Mouse (Mus musculus) left cerebral cortex, adult 9 months (tissue): ENCODE measurements around the gene Ankrd12.
"Not testable (repeated sequence)": the region's sequence is repeated elsewhere in the genome, so short reads cannot be mapped to it uniquely, and the experiment has no call there.

Experiments used
- DNase-seq, 2 experiments: peaks; one replicate each; pipeline ENCODE4 v3.0.0; 2022; ENCODE audit warnings: low spot score in 2 of 2

Ankrd12 gene

DNA sequence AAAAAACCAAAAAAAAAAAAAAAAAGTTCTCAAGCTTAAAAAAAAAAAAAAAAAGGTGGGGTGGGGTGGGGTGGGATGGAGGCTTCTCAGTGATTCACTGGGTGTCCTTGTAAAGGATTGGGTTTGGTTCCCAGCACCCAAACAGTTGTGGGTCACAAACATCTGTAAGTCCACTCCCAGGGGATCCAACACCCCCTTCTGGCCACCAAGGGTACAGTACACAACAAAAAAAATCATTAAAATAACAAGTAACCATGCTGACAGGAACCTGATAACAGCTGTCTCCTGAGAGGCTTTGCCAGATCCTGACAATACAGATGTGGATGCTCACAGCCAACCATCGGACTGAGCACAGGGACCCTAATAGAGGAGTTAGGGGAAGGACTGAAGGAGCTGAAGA is 7.6 kb upstream of the Ankrd12 start:
- no peak for DNase-seq

DNA sequence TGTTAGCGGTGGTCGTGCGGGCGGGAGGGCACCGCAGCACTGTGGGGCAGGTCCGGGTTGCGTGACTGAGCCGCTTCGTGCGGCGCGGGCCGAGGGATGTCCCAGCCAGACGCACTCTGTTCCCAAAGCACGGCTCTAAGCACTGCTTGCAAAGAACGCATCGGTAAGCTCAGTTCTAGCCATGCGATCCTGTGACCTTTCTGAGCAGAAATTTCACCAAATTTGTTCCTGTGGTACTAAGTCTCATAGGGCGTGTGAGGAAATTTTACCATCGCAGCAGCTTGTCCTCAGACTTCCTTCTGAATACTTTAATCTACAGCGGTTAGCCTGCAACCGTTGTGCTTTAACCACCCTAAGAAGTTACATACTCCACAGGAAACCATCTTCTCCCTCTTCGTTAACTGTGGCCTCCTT is 555 bp upstream of the Ankrd12 start:
- DNase-seq, result no peak

DNA sequence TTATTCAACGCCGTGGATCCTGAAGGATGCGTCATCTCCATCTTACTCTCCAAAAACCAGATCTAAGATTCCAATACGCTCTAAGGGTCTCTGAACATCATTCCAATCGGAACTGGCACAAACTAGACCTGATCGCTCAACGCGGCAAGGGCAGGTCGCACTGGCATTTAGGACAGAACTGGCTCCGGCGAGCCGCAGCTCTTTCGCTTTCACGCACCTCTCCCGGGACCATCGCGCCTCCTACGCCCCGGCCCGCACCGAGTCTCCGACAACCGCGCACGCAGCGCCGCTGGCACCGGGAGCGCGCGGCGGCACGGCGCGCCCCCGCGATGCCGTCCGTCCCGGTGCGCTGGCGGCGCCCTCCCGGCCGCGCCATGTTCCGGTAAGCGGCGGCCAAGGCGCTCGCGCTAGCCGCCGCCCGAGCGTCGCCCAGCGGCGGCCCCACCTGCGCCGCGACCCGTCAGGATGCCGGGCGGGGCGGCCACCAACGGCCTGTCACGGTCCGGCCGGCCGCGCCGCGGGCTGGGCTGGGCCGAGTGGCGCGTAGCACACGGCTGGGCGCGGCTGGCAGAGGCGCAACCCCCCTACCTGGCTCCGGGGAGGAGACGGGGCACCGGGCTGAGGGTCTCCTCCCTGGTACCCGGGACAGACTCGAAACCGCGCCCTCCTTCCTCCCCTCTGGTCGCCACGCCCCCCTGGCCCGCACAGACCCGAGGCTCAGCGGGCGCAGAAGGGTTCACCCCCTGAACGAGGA is 538 bp downstream of the Ankrd12 start:
- peak in 1 of 2 experiments; percentile 29 for DNase-seq

DNA sequence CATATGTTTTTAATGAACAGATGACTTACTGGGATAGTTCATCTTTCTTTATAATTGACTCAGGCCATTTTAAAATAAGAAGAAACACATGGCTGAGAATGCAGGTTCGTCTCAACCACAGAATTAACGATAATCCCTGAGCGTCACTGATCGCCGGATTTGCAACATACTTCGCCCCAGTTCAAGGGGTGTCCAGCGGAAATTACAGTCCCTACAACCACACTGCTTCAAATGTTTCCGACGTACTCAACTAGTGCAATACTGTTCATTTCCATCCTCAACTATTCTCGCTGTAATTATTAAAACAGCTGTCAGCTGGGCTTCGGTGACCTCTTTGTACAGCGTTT is 1.1 kb downstream of the Ankrd12 start:
- DNase-seq, result no peak

DNA sequence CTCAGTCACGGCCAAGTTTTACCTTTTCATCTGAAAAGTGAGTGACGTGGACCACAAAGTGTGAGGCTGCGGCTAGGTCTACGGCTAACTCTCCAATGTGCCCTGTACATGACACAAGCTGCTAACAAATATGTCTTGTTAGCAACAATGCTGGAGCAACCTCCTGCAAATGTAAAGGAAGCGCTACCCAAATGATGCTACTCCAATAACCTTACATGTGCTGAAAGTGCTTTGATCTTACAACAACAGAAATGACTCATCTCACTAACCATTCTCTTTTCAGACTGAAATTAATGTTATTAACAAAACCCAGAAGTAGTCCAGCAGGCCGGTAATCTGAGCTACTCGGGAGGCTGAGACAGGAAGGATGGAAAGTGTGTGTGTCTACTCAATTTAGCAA is 2.9 kb downstream of the Ankrd12 start:
- DNase-seq, result no peak

DNA sequence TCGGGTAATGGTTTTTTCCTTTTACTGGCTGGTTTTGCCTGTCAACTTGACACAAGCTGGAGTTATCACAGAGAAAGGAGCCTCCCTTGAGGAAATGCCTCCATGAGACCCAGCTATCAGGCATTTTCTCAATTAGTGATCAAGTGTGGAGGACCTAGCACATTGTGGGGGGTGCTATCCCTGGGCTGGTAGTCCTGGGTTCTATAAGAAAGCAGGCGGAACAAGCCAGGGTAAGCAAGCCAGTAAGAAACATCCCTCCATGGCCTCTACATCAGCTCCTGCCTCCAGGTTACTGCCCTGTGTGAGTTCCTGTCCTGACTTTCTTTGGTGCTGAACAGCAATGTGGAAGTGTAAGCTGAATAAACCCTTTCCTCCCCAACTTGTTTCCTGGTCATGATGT is 7.9 kb downstream of the Ankrd12 start:
- DNase-seq, result not testable (repeated sequence)

DNA sequence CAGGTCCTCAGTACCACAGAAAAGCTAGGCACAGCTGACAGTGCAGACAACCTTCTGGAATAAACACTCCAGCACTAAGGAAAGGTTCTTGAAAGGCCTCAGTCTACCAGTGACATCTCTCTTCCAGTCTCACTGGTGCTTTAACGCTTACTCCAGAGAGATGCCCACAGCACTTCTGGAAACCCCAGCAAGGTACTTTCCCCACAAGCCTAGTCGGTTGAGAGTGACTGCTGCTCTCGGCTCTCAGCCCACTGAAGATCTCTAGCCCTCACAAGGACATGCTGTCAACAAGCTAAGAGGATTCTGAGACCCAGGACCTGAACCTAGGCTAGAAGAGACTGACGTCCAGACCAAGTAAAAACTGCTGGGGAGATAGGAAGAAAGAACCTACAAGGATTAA is 11.8 kb downstream of the Ankrd12 start:
- no peak for DNase-seq

DNA sequence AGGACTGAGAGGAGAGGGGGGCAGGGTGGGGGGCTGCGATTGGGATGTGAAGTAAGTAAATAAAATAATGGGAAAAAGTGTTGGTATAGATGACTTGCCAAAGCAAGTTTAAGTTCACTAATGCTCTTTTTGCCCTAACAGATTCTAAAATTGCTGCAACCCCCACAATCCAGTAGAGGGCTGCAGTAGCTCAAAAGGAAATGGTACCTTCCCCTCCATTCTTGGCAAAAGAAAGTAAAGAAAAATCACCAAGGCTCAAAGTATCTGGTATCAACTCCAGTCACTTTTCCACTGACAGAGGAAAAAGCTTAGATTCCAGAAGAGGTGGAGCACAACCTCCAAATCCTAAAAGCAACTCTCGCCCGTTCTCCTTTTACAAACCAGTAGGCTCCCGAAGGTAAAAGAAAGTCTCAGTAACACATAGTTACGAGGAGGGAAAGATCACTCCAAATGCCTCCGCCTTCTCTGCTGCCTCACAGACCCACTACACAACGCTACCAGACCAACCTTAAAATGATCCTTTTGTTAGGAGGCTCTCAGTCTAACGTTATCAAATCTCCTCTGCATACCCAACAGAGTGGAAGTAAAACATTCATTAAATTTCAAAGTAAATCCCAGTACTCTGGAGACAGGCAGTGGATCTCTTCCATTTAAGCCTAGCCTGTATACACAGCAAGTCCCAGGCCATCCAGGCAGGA is 15.5 kb downstream of the Ankrd12 start:
- DNase-seq, result no peak

DNA sequence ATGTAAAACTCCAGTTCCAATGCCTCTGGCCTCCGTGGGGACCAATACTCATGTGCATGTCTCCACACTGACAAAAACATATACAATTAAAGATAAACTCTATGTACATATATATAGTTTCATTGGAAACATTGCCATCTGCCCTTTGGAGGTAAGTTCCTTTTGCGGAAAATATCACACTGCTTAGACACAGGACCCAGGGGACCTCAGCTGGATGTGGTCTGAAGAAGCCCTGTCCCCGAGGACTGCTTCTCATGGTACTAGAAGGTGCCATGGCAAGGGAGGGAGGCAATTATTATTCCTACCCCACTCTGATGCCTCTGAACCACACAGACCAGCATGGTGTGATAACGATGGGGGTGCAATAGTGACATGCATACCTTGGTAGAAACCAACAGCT is 18.7 kb downstream of the Ankrd12 start:
- no peak for DNase-seq

DNA sequence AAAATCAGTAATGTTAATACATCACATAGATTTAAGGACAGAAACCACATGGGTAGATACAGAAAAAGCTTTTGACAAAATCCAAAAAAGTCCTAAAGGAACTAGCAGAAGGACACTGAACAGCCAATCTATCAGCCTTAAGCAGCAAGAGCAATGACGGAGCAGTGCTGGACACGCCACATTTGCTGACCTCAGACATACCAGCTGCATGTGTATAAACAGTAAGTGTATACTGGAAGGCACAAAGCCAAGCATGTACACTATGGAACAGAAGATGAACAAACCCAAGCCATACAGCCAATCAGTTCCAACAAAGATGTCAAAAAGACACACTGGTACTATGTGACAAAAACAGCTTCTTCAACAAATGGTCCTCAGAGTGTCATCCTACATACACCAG is 19.7 kb downstream of the Ankrd12 start:
- no peak for DNase-seq

DNA sequence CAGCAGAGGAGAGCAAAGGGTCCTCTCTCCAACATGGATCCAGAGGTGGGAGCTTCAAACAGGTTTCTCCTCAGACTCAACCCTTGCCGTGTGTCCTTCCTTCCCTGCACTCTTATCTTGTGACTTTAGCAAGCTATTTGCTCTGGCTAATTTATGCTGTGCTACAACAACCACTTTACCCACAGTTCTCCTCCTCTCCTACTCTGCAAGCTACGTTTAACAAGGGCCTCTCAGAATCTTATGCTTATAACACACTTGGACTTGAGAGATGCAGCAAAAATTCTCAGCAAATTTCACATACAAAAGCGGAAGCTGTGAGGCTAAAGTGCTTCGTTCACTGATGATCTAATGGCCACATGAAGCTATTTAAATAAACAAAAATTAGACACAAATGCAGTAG is 23.5 kb downstream of the Ankrd12 start:
- DNase-seq, result no peak

DNA sequence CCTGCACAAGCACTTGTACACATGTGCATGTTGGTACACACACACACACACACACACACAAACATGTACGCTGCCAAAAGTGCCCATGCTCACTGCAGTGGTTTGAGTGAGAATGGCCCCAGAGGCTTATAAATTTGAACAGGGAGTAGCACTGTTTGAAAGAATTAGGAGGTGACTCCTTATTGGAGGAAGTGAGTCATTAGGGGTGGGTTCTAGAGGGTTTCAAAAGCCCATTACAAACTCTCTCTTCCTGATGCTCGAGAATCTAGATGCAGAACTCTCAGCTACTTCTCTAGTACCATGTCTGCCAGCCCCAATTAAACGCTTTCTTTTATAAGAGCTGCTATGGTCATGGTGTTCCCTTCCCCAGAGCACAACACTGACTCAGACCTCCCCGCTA is 28.1 kb downstream of the Ankrd12 start:
- DNase-seq, result no peak

DNA sequence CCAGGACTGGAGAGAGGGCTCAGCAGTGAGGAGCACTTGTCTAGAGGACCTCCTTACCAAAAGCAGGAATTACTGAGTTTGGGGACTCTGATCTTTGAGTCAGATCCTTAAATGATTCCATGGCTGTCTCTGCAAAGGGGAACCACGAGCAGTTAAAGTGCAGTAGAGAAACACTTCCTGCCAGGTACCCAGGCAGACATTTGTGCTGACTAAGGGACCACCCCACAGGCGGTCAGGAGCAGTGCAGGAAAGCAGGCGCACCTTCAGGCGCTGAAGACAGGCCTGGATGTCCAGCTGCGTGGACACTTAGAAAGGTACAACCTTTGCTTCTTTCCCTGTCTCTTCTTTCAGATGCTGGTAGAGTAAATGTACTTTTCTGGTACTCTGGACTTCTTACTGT is 28.7 kb downstream of the Ankrd12 start:
- DNase-seq, result no peak

DNA sequence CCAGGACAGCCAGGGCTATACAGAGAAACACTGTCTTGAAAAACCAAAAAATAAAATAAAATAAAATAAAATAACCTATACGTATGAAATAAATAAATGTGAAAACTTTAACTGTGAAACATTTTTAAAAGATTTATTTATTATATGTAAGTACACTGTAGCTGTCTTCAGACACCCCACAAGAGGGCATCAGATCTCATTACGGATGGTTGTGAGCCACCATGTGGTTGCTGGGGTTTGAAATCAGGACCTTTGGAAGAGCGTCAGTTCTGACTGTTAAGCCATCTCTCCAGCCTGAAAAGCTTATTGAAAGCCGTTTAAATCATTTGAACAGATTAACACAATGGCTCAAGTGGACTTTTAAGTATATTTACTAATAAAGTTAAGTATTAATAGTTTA is 33.2 kb downstream of the Ankrd12 start:
- DNase-seq, result not testable (repeated sequence)

DNA sequence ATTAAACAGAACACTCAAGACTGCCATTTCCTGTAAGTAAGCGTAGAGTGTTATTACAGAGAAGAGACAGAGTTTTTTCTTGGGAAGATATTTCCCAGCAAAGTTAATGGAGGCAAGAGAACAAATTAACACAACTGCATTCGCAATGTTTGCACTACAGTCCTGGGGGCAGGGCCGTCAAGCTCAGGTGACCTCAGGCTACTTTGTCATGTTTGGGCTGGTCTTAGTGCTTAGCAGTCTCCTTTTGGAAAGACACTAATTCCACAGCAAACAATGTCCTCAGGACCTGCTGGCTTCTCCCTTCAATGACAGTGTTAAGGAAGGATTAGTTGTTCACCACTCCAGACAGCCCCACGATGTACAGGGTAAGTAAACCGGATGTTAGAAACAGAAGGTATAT is 35.9 kb downstream of the Ankrd12 start:
- no peak for DNase-seq

DNA sequence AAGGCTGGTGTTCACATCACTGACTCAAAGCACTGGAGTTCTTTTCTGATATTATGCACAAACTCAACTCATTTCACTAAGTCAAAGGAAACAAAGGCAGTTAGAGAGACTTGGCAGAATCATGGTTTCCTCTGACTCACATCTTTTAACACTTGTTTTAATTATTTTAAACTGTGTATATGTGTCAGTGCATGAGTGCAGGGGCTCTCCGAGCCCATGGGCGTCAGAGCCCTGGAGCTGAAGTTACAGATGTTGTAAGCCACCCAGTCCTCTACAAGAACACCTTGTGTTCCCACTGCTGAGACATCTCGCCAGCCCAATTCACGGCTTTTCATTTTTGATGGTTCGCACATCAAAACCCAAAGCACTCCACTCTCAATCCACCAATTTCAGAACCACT is 43.6 kb downstream of the Ankrd12 start:
- DNase-seq, result no peak

DNA sequence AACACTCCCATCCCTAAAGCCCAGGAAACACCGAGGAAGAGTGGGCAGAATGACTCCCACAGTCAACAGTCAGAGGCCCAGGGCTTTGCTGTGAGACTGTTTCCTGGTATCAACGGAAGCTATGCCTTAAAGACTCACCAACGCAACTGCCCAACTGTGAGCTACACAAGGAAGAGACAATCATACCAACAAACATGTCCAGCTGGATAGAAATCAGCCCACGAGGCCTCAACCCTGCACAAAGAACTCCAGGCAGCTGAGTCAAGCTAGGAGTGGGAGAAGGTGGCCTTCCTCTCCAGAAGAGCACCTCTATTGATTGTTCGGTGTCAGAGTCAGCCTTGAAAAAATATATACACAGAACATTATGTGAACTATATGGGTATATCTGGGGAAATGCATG is 44.9 kb downstream of the Ankrd12 start:
- no peak for DNase-seq

DNA sequence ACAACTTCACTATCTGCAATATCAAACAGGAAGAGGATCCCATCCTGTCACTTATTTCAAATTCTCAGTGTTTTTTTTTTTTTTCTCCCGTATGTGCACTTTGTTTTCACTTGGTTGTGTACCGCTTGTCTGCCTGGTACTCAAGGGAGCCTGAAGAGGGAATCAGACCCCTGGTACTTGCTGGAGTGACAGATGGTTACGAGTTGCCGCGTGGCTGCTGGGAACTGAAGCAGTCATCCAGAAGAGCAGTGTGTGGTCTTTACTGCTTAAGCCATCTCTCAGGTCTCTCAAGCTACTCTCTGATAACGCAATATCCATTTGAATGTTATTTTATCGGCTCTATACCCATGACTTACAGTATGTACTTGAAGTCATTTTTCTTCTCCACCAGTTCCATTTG is 52.7 kb downstream of the Ankrd12 start:
- DNase-seq, result no peak

DNA sequence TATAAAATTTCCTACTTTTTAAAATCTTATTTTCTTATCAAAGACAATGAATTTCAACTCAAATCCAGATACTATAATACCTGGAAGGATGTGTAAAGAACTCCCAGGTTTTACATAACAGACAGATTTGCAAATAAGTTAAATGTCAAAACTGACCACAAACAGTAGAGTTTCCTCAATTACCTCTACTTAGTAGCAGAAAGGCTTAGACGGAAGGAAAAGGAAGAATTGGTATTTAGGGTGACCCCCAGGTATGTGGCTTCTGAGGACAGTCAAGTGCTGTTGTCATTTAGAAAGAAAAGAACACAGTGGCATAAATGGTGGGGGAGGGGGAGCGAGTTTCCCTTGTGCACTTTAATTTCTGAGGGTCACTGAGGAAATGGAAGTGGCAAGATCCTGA is 65.1 kb downstream of the Ankrd12 start:
- no peak for DNase-seq

DNA sequence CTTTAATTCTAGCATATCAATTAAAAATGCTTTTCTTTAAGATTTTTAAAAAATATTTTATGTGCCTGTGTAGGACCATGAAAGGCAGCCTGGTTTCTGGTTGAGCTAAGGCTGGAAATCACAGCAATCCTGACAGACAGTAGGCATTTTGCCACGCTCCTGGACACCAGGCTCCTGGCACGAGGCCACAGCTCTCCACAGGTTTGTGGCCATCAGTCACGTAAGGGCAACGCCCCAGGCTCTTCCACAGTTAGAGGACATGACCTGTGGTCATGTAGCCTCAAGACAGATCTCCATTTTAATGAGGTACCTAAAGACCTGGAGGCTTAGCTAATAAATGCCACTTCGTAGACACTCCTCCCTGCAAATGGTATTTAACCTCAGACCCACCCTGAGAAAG is 69.0 kb downstream of the Ankrd12 start:
- DNase-seq, result no peak

DNA sequence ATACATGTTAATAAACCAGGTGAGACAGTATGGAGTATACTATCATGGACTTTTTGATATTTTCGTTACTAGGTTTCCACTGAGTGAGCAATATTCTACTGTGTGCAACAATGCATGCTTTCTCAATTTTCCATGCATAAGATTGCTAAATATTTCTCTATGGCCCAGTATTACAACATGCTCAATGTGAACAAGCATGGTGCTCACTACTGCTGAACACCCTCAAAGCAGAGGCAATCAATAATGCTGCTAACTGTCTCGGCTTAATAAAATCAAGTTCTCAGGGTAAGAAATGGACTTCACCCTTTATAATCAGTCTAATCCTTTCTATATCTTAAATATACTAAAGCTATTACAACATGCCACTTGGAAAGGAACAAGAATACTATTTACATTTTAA is 69.4 kb downstream of the Ankrd12 start:
- no peak for DNase-seq

DNA sequence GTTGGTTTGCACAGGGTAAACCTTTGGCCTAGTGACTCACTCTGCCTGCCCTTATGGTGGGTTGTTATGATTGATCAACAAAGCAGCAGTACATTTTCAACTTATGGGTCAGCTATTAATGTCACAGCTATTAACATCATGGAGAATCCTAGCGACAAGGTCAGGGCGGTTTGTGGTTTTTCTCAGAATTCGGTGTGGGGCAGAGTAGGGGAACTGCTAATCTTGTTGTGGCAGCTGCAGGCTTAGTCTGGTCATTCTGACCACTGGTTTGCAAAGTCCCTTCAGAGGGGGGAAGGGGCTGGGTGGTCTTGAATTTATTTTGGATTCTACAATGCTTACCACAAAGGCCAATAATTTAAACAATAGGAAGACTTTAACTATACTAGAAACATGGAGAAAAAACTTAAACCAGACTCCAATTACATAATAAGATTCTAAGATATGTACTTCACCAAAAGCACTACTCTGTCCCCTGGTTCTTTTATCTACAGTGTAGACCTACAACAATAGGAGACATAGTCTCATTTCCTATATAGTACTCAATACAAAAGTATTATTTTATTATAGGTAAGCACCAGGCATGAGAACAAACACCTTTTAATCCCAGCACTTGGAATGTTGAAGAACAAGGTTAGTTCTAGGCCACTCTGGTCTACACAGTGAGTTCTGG is 88.6 kb downstream of the Ankrd12 start:
- DNase-seq, result no peak

DNA sequence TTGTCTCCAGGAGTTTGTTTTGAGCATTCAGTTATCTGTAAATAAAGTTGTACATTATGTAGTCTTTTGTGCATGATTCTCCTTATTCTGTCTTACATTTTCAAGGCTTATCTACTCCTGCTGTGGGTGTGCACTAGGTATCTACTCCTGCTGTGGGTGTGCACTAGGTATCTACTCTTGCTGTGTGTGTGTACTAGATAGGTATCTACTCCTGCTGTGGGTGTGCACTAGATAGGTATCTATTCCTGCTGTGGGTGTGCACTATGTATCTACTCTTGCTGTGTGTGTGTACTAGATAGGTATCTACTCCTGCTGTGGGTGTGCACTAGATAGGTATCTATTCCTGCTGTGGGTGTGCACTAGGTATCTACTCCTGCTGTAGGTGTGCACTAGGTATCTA is 100.2 kb downstream of the Ankrd12 start:
- not testable (repeated sequence) for DNase-seq
